Mouse (Mus musculus) thymus, postnatal 10 days (tissue): ENCODE results near the gene Ttc32.
"Not testable (repeated sequence)": the region's sequence is repeated elsewhere in the genome, so short reads cannot be mapped to it uniquely, and the experiment has no call there.

ENCODE experiments used
- DNase-seq, 2 experiments: peaks; one replicate each; pipeline ENCODE4 v3.0.0; 2021; ENCODE audit warnings: low spot score in 2 of 2

Gene Ttc32

DNA sequence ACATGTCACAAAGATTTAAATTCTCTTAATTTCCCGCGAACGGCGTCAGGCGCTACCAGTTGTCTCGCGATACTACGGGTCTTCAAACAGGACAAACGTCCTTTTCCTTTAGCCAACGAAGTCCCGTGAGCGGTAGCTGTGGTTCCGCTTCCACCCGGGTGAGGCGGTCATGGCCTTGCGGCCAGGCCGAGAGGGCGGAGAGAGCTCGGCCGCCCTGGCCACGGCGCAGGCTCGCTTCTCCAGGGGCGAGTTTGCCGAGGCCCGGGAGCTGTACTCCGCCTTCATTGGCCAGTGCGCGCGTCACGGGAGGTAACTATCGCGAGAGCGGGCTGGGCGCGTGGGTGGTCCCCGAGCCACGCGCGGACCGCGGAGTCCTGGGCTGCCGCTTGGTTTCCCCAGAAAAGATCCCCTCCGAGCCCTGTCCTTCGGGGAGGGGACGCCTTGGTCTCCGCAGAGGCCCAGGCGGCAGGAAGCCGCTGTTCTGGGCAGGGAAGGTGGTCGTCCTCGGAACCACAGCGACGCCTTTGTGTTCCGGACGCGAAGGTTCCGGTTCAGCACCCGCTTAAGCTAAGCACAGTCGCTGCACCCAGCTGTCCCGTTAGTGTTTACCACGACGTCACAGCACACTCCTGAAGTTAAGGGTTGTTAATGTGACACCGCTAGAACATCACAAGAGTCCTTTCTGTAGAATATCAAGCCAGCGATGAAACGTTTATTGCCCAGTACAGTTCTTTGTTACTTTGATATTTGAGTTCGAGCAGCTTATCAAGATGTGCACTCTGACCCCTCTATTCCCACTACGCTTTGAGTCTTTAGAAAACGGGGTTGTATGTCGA is at the start of gene Ttc32:
TSS of gene Ttc32 (plus strand) at position 110 of the 836 bp plus-strand sequence.
- peak; percentile 88 to 91 for DNase-seq

DNA sequence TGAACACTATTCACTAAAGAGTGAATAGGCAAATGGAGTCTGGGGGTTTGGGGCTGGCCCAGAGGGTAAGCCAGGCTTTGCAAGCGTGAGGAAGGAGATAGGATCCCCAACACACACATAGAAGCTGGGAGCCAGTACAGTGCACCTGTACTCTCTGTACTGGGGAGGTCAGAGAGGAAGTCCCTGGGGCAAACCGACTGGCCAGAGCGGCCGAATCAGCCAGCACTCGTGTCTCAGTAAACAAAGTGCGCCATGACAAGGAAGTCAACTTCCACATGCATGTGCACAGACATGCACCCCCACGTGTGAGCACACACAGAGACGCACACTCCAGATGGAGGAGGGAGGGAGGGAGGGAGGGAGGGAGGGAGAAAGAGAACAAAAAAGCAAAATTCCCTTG is 36.6 kb upstream of the Ttc32 start:
- no peak for DNase-seq

DNA sequence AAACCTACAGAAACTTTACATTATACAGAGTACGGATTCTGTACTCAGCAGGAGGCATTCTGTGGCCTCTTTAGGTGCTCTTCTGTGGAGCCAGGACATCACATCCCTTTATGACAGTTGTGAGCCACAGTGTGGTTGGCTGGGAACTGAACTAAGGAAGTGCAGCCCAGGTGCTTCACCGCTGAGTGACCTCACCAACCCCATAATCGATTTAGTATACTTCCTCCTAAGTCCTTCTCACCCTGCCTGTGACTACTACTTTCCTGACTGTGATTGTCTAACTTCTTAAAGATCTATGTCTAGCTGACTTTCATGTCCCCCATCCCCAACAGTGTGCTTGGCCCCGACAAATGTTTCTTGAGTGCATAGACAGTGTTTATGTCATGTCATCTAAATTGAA is 31.5 kb upstream of the Ttc32 start:
- no peak for DNase-seq

DNA sequence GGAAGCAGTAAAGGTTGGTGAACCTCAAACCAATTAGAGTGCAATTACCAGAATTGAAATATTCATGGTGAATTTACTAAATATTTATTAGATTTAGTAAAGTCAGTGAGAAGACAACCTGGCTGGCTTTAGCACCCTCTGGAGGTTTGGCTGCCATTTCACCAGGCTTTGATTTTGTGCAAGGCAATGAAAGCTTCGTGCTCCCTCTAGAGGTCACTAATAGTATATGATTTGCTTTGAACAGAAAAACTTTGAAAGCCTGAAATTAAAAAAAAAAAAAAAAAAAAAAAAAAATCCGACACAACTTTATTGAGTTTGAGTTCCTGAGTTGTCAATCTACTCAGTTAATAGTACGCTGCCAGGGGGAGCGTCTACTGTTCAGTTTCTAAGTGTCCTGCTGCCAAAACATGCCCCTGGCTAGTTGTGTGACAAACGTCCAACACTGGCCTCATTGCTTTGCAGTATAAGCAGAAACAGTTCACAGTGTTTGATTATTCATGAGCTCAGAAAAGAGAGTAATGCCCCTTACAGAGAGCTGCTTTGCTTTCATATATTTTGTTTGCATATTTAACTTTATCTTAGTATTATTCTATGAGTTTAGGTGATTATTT is 27.7 kb upstream of the Ttc32 start:
- DNase-seq: peak in 1 of 2 experiments; percentile 64

DNA sequence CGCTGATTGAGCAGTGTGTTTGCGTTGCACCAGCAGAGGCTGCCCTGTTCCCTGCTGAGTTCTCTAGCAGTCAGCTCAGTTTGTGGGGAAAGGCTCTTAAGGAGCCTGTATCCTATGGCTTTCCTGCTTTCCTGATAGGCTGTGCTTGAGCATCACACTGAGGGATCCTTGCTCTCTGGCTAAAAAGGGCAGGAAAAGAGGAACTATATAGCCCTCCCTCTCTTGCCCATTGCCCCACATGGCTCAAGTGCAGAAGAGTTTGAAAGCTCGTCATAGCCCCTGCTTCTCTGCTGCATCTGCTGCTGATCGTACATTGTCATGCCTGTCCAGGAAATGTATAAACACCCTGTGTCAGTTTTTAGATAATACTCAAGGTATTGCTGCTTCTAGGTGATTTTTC is 22.7 kb upstream of the Ttc32 start:
- DNase-seq: no peak

DNA sequence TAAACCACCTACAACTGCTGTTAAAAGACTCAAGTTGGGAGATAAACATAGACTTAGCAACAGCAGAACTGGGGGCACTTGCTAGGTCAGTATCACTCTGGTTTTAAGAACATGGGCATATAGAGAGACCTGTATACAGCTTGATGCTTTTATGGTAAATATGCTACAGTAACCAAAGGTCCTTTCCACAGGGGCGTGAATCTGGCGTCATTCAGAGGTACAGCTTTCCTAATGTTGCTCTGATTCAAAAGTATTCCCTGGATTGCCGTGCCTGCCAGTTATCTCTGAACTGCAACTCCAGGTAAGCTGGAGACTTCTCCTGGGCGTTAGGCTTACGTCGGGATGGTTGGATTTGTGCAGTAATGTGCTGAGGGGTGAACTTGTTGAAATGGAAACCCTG is 22.0 kb upstream of the Ttc32 start:
- no peak for DNase-seq

DNA sequence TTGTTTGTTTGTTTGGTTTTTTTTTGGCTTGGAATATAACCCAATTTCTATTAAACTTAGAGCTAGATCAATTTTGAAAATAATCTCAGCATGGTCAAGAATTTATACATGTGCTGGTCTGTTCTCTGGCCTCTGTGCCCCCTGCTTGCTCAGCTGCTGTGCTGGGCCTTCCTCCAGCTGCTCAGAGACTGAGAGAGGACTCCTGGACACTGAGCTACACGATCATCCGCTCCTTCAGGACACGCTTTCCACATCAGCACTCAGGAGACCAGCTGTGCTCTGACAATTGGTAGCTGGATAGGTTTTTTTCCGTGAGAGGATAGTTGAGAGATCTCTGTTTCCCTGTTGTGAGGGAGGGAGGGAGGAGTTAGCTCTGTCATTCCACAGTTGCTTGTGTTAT is 19.5 kb upstream of the Ttc32 start:
- DNase-seq: no peak

DNA sequence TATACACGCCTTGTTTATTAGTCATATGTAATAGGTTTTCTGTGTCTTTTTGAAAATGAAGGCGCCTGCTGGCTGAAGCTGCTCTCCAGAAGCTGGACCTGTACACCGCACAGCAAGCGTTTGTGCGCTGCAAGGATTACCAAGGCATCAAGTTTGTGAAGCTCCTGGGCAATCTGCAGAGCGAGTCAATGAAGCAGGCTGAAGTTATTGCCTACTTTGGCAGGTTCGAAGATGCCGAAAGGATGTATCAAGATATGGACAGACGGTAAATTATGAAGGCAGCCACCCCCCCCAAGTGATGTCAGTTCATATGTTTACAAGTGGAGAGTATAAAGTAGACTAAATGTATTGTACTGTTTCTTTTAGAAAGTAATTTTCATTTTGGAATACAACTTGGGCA is 13.4 kb upstream of the Ttc32 start:
- no peak for DNase-seq

DNA sequence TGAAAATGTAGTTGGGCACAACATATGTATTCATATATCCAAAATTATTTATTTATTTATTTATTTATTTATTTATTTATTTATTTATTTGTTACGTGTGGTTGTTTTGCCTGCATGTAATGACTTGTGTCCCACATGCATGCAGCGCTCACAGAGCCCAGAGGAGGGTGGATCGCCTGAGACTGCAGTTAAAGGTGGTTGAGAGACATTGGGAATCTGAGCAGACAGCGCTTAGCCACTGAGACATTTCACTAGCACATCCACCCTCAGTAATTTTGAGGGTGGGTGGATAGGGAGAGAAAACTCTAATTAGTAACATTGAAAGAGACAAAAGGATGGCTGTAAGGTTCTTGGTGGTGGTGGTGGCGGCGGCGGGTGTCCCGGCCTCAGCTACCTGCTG is 9.4 kb upstream of the Ttc32 start:
- DNase-seq: no peak

DNA sequence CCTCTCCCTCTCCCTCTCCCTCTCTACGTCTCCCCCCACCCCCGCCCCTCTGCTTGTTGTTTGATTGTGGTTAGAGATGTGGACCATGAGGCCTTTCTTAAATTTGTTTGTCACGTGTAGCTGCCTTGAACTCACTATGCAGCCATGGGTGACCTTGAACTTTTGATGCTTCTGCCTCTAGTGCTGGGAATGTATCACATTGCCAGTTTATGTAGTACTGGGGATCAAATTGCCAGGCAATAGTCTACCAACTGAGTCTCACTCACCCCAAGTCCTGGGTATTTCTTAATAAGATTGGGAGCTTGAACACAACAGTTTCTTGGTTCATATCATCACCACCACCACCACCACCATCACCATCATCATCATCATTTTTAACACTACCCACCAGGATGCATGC is 8.8 kb upstream of the Ttc32 start:
- no peak for DNase-seq

DNA sequence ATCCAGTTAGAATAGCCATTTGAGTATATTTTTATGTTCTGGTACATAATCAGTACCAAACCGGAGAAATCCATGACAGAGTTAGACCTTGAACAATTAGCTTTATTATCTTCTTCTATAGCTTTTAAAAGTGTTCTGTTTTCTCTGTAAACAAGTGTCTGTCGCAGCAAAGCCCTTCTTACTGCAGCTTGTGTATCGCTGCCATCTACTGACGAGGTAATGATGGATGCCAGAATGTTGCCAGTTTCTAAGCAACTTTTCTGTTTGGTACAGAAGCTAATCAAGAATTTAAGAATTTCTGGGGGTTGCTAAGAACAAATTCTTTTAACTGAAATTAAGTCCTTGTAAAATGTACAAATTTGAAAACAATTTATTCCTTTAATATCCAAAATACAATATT is 6.8 kb upstream of the Ttc32 start:
- no peak for DNase-seq

DNA sequence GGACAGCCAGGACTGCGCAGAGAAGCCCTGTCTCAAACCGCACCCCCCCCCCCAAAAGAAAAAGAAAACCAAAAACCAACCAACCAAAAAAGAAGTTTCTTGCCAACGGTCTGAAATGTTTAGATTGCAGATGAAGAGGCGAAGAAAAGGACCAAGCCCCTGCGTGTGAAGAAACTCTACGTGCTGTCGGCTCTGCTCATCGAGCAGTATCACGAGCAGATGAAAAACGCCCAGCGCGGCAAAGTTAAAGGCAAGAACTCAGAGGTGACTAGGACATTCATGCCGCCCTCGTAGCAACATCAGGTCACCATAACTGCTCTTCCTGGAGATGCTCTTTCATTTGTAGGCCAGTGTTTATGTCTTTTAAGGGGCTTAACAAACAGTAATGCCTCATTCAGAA is 5.7 kb upstream of the Ttc32 start:
- DNase-seq: no peak

DNA sequence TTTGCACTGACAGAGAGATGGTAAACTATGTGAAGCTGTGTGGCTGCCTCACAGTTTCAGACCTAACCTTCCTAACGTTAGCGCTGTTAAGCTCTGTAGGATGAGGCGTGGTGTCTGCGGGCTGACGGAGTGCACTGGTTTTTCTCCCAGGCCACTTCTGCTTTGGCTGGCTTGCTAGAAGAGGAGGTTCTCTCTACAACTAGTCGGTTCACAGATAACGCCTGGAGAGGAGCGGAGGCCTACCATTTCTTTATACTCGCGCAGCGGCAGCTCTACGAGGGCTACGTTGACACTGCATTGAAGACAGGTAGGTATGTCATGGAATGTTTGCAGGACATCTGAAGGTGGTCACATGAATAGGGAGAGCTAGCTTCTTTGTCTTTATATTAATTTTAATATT is 5.1 kb upstream of the Ttc32 start:
- no peak for DNase-seq

DNA sequence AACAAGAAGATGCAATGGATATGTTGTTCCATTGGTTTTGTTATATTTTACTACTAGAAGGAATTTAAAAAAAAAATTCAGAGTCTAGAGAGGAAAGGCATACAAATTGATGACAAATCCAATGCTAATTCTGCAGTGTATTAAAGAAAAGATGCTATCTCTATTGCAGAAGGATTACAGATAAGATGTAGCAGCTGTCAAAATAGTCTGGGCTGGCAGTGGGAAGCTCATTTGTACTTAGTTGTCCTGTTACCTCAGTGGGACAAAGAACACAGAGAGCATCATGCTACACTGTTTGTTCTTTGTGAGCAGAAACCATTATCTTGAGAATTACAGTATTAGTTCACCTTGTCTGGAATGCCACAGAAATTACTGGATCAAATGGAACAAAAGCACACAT is 3.0 kb upstream of the Ttc32 start:
- no peak for DNase-seq

DNA sequence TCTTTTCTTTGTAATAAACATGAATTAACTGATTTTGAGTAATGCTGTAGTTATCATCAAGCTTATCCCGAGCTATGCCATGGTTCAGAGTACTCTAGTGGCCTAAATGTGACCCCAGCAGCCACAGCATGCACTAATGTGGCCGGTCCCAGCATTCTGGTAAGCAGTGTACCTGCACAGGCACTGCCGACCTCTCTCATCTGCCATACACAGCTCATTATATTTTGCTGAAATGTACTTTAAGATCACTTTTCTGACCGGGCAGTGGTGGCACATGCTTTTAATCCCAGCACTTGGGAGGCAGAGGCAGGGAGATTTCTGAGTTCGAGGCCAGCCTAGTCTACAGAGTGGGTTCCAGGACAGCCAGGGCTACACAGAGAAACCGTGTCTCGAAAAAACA is 981 bp upstream of the Ttc32 start:
- DNase-seq: not testable (repeated sequence)

DNA sequence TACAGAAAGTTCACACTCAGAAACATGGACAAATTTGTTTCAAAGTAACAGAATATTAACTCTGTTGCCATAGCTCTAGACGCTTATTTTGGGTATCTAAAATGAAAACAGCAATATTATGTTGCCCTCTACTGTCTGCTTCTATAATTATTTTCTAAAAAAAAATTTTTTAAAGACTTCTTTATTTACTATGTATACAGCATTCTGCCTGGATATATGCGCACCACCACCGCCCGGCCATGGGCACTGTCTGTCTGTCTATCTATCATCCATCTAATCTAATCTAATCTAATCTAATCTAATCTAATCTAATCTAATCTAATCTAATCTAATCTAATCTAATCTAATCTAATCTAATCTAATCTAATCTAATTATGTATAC is 300 bp upstream of the Ttc32 start:
- DNase-seq: no peak

DNA sequence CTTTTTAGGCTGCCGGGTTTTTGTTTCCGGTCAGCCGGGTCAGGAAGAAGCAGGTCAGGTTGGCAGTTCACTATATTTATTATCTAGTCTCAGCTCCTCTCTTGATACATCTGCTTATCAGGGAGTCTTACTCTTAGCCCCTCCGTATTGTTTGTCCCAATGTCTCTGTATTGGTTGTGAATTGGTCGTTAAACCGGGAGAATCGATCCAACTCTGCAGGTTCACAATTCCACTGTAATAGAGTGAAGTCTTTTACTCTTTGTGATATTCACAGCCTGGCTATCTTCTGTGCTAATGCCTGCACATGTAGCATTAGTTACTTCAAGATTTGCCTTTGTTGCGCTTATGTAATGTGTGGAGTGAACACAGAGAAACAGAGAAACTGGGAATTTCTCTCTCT is 1.4 kb downstream of the Ttc32 start:
- no peak for DNase-seq

DNA sequence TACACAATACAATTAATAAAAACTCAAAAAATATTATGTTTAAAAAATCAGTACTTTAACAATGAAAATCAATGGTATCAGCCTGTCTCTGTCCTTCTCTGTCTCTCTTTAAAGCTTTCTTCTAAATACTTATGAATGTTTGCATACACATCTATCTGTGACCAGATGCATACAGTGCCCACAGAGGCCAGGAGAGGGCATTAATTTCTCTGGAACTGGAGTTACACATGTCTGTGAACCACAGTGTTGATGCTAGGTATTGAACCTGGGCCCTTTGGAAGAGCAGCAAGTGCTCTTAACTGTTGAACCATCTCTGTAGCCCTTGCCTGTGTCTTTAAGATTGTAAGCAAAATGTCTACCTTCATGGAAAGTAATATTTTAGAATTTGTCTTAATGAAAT is 3.3 kb downstream of the Ttc32 start:
- DNase-seq: no peak

DNA sequence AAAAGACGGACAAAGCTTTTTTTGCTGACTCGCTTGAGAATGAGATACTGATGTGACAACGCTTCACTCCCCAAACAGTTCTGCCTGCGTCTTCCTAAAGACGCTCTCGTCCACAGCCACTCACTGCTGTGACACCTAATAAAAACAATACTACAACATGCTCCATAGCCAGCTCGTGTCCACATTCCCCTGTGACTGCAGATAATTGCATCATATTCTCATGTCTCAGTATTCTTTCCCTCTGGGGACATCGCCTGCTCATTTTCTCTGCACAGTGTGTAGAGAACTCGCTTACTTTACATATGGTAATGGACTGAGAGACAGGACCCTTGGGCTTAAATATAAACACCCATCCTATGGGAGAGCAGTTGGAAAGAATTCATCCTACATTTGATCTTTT is 6.6 kb downstream of the Ttc32 start:
- no peak for DNase-seq

DNA sequence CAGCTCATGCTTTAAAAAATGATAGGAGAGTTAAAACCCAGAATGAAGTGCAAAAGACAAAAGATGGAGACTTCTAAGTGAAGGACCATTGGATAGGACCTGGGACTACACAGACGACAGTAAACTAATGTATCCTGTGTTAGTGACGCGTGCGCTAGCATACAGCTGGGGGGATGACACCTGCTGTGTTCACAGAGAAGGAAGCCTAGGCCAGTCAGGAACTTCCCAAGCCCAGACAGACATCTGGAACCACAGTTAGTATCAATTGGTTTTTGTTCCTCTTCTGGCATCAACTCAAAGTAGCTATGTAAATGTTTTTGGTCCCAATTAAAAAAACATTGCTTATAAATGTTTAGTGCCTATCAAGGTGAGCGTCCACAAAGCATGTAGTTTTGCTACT is 10.4 kb downstream of the Ttc32 start:
- no peak for DNase-seq

DNA sequence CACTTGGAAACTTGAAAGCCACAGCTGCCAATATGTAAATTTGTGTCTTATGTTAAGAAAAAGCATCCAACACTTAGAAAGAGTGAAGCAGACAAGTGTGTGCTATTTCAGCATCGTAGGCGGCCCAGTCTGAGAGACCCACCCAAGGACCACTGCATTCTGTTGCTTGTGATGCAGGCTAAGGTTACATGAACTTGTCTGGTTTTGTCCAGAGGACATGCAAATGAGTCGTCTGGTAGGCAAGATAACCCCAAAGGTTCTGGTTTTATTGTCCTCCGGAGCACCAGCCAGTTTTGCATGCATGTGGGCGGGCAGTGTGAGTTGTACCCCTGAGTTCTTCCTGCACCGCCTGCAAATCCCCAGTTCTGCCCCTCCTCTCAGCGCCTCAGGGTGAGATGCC is 10.9 kb downstream of the Ttc32 start:
- no peak for DNase-seq

DNA sequence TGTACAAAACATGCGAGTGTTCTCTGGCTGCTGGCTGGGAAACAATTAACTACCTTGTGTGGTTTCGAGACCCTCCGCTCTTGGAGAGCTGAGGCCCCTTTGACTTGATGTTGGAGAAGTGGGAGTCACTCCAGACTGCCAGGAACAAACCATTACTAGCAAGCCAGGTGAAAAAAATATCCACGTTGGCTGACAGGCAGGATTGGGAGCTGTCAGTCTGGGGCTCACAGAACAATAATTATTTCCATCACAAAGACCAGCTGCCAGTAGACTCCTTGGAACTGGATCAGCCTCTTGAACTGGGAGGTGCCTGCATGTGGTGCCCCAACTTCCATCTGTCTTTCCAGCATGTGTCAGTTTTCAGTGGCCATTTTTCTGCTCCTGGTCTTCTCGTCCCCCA is 12.5 kb downstream of the Ttc32 start:
- no peak for DNase-seq

DNA sequence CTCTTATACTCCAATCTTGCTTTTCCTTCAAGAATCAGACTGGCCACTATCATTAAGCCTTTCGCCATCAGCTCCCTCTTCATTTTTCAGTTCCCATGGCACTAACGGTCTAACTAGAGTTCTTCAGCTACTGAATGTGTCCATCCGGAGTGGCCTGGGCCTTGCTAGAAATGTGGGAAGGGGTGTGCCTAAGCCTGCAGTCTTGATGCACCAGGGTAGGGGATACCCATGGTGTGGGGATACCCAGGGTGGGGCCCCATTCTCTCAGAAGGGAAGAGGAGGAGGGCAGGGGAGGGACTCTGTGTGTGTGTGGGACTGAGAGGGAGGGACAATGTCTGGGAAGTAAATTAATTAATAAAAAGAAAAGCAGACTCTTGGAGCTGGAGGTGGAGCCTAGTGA is 13.0 kb downstream of the Ttc32 start:
- DNase-seq: no peak

DNA sequence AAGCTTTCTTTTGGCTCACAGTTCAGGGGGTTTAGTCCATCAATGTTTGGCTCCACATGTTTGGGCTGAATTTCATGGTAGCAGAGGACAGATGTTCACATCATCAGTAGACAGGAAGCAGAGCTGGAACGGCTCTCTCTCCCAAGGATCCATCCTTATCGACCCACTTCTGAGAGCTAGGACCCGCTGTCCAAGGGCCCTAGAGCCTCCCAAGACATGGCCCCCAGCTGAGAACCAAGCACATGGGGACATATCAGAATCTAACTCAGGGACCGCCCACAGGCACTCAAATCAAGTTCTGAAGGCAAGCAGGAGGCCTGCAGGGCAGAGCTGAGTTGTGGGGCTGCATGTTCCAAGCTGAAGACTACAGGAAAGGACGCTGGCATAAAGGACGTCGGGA is 14.9 kb downstream of the Ttc32 start:
- DNase-seq: no peak
